ENCODE assay signal across 7 mouse cellular contexts in genomic region chr2:32775359-32776074, GRCm38 (mm10). TPM values are rescaled to one million over a fixed set of nuclear protein-coding genes. Genes with fewer than 3 reads are reported as not detected.
DNase-seq lines count a peak whose midpoint lies in the region; ATAC-seq lines count a peak whose summit lies in the region.

TSS of gene Ttc16 (minus strand) at chr2:32775633.
TSS of gene Ptrh1 (plus strand) at chr2:32775786.

- H3K9ac ChIP-seq in intestine, embryonic 16.5 days (ENCODE audit: low read depth, low read length), result peak within 1 kb of the TSS; percentile 69
- H3K9ac ChIP-seq in midbrain, embryonic 11.5 days (ENCODE audit: low read length), result peak within 1 kb of the TSS; percentile 58

- peaks cover 17% of the 10 kb centered on the region for H3K4me1 ChIP-seq in intestine, embryonic 16.5 days (ENCODE audit: control insufficient read depth, insufficient read depth, low read length)
- peaks cover 12% of the 10 kb centered on the region; the same call in 1 of the 2 replicates for H3K4me1 ChIP-seq in midbrain, embryonic 11.5 days (ENCODE audit: control insufficient read depth, insufficient read depth, low read length)

- no peaks in the 10 kb centered on the region for H3K36me3 ChIP-seq in intestine, embryonic 16.5 days (ENCODE audit: control insufficient read depth, insufficient read depth, low read length)
- no peaks in the 10 kb centered on the region for H3K36me3 ChIP-seq in midbrain, embryonic 11.5 days (ENCODE audit: control insufficient read depth, insufficient read depth, low read length)

- no peaks in the 10 kb centered on the region for H3K9me3 ChIP-seq in intestine, embryonic 16.5 days (ENCODE audit: control insufficient read depth, low read length)
- no peaks in the 10 kb centered on the region for H3K9me3 ChIP-seq in midbrain, embryonic 11.5 days (ENCODE audit: control insufficient read depth, low read length)

- intact Hi-C loops in left cerebral cortex, postnatal 36 days (cut with DNase I), result no loop called here

- peak within 1 kb of the TSS; percentile 64 for H3K4me3 ChIP-seq in intestine, embryonic 16.5 days (ENCODE audit: low read length)
- peak within 1 kb of the TSS; percentile 54 for H3K4me3 ChIP-seq in midbrain, embryonic 11.5 days (ENCODE audit: low read depth, low read length)

- ATAC-seq in intestine, embryonic 16.5 days, result peak; percentile 96
- peak; percentile 97 for ATAC-seq in midbrain, embryonic 11.5 days (ENCODE audit: low FRiP score)

- WGBS in intestine, embryonic 16.5 days, result under 1% methylated on average over 46 of the region's 46 CpGs
- under 1% methylated on average over 46 of the region's 46 CpGs for WGBS in midbrain, embryonic 11.5 days

- H3K27me3 ChIP-seq in intestine, embryonic 16.5 days (replicated peaks; ENCODE audit: control insufficient read depth, insufficient read depth, low read length), result no peaks in the 10 kb centered on the region
- no peaks in the 10 kb centered on the region for H3K27me3 ChIP-seq in midbrain, embryonic 11.5 days (ENCODE audit: control insufficient read depth, insufficient read depth, low read length)

- peak within 1 kb of the TSS; percentile 93 for H3K4me2 ChIP-seq in intestine, embryonic 16.5 days (ENCODE audit: low read depth, low read length)
- peak within 1 kb of the TSS; percentile 76 for H3K4me2 ChIP-seq in midbrain, embryonic 11.5 days

- peak; percentile 99 for DNase-seq in adrenal gland, adult 2 months
- DNase-seq in embryo, embryonic 11.5 days (ENCODE audit: low read depth, low spot score), result peak; percentile 96
- peak; percentile 94 to 97 for DNase-seq in gastrocnemius, postnatal 4 days (ENCODE audit: low spot score in 2 of 2)
- DNase-seq in left cerebral cortex, postnatal 36 days (ENCODE audit: low spot score in 2 of 2), result peak; percentile 97 to 98
- DNase-seq in midbrain, embryonic 11.5 days (ENCODE audit: low spot score, missing footprints), result peak; percentile 99
- peak; percentile 92 for DNase-seq in skeletal muscle tissue, adult 2 months (ENCODE audit: low read depth, low spot score)

- H3K27ac ChIP-seq in intestine, embryonic 16.5 days (ENCODE audit: low read length), result peak within 1 kb of the TSS; percentile 73
- H3K27ac ChIP-seq in midbrain, embryonic 11.5 days (ENCODE audit: low read depth, low read length), result no peak within 1 kb of the TSS

RNA-seq across cellular contexts. Expression of gene Ttc16, which starts in this region (rescaled TPM):
- total RNA-seq in adrenal gland, adult 2 months (2021), result under 1 TPM; 0.24 to 0.35 TPM
- polyA plus RNA-seq in adrenal gland, adult 2 months (2012; rRNA removed), result 0.31 and 0.37 TPM in 2 replicates
- total RNA-seq in gastrocnemius, postnatal 4 days (2021), result not detected
- 0.32 and 0.34 TPM in 2 replicates for polyA plus RNA-seq in intestine, embryonic 16.5 days (2015; fragmentation: Nextera tagmentation; extraction: Ambion mirVana)
- under 1 TPM; 0.41 to 0.72 TPM for total RNA-seq in left cerebral cortex, postnatal 36 days (2021)
- polyA plus RNA-seq in midbrain, embryonic 11.5 days (2014; fragmentation: Nextera tagmentation; extraction: Ambion mirVana), result 0.26 and 0.30 TPM in 2 replicates

RNA-seq across cellular contexts. Expression of gene Ptrh1, which starts in this region (rescaled TPM):
- total RNA-seq in adrenal gland, adult 2 months (2021), result 10 to 100 TPM in 1 of 2 experiments, 1 to 10 TPM in 1; 4.0 to 14.3 TPM
- polyA plus RNA-seq in adrenal gland, adult 2 months (2012; rRNA removed), result 5.0 and 6.3 TPM in 2 replicates
- total RNA-seq in gastrocnemius, postnatal 4 days (2021), result 1 to 10 TPM; 2.0 to 3.2 TPM
- 5.4 and 6.3 TPM in 2 replicates for polyA plus RNA-seq in intestine, embryonic 16.5 days (2015; fragmentation: Nextera tagmentation; extraction: Ambion mirVana)
- 1 to 10 TPM; 7.2 to 9.2 TPM for total RNA-seq in left cerebral cortex, postnatal 36 days (2021)
- polyA plus RNA-seq in midbrain, embryonic 11.5 days (2014; fragmentation: Nextera tagmentation; extraction: Ambion mirVana), result 3.2 and 3.9 TPM in 2 replicates
